Mouse (Mus musculus): Measurements from ENCODE around the gene Rpl34. TPM values are rescaled to one million over a fixed set of nuclear protein-coding genes. Genes with fewer than 3 reads are reported as not detected.

Gene Rpl34
- polyA plus RNA-seq, 1 experiment from 2014 or later = 626 TPM

- H3K9me3 ChIP-seq (replicated peaks; ENCODE audit: control insufficient read depth, low read length) = no peaks in the 10 kb centered on the region
Measured at GRCm38 (mm10) chr3:130737652-130738361, 7.6 kb upstream of the Rpl34 start.

GRCm38 (mm10) chr3:130736758-130737157 is 6.6 kb upstream of the Rpl34 start:
- Histone ChIP-seq H3K4me3 (ENCODE audit: low read depth, low read length) (no peak overlapping the region), H3K4me2 (no peak overlapping the region), H3K36me3 (ENCODE audit: control insufficient read depth, insufficient read depth, low read length) (no peaks in the 10 kb centered on the region), H3K27ac (ENCODE audit: low read depth, low read length) (no peak overlapping the region), H3K9me3 (replicated peaks; ENCODE audit: control insufficient read depth, low read length) (no peaks in the 10 kb centered on the region), H3K27me3 (ENCODE audit: control insufficient read depth, insufficient read depth, low read length) (no peaks in the 10 kb centered on the region), H3K4me1 (ENCODE audit: control insufficient read depth, insufficient read depth, low read length) (no peaks in the 10 kb centered on the region), H3K9ac (ENCODE audit: low read depth, low read length) (no peak overlapping the region)
- no peak for ATAC-seq (replicated peaks; ENCODE audit: insufficient number of reproducible peaks, low FRiP score, low TSS enrichment)
- 36% methylated on average over 4 of the region's 4 CpGs for WGBS (ENCODE audit: insufficient replicate concordance)

More at GRCm38 (mm10) chr3:130737652-130738361, 7.6 kb upstream of the Rpl34 start:
- H3K9ac ChIP-seq (ENCODE audit: low read depth, low read length) = no peak overlapping the region
- no peaks in the 10 kb centered on the region for H3K27me3 ChIP-seq (ENCODE audit: control insufficient read depth, insufficient read depth, low read length)
- no peaks in the 10 kb centered on the region for H3K36me3 ChIP-seq (ENCODE audit: control insufficient read depth, insufficient read depth, low read length)
- no peak for ATAC-seq (replicated peaks; ENCODE audit: insufficient number of reproducible peaks, low FRiP score, low TSS enrichment)
- H3K4me3 ChIP-seq (ENCODE audit: low read depth, low read length) = no peak overlapping the region
- 61% methylated on average over 21 of the region's 21 CpGs for WGBS (ENCODE audit: insufficient replicate concordance)
- H3K4me1 ChIP-seq (ENCODE audit: control insufficient read depth, insufficient read depth, low read length) = no peaks in the 10 kb centered on the region
- H3K27ac ChIP-seq (ENCODE audit: low read depth, low read length) = no peak overlapping the region
- no peak overlapping the region for H3K4me2 ChIP-seq

GRCm38 (mm10) chr3:130729472-130730188 is 568 bp downstream of the Rpl34 start:
- Histone ChIP-seq H3K27me3 (ENCODE audit: control insufficient read depth, insufficient read depth, low read length) (no peaks in the 10 kb centered on the region), H3K9ac (ENCODE audit: low read depth, low read length) (peak overlapping the region; percentile 99), H3K4me2 (peak overlapping the region; percentile 86), H3K4me3 (ENCODE audit: low read depth, low read length) (peak overlapping the region; percentile 98), H3K36me3 (ENCODE audit: control insufficient read depth, insufficient read depth, low read length) (peaks cover 24% of the 10 kb centered on the region), H3K9me3 (replicated peaks; ENCODE audit: control insufficient read depth, low read length) (no peaks in the 10 kb centered on the region), H3K4me1 (ENCODE audit: control insufficient read depth, insufficient read depth, low read length) (peaks cover 12% of the 10 kb centered on the region; the same call in 1 of the 2 replicates), H3K27ac (ENCODE audit: low read depth, low read length) (peak overlapping the region; percentile 84)
- peak; percentile 33 for ATAC-seq (replicated peaks; ENCODE audit: insufficient number of reproducible peaks, low FRiP score, low TSS enrichment)
- WGBS (ENCODE audit: insufficient replicate concordance) = under 1% methylated on average over 58 of the region's 58 CpGs

GRCm38 (mm10) chr3:130727676-130728075 is 2.5 kb downstream of the Rpl34 start:
- no peaks in the 10 kb centered on the region for H3K9me3 ChIP-seq (replicated peaks; ENCODE audit: control insufficient read depth, low read length)
- ATAC-seq (replicated peaks; ENCODE audit: insufficient number of reproducible peaks, low FRiP score, low TSS enrichment) = no peak
- 74% methylated on average over 4 of the region's 4 CpGs for WGBS (ENCODE audit: insufficient replicate concordance)
- no peak overlapping the region for H3K4me3 ChIP-seq (ENCODE audit: low read depth, low read length)
- no peaks in the 10 kb centered on the region for H3K27me3 ChIP-seq (ENCODE audit: control insufficient read depth, insufficient read depth, low read length)
- H3K4me1 ChIP-seq (ENCODE audit: control insufficient read depth, insufficient read depth, low read length) = peaks cover 12% of the 10 kb centered on the region; the same call in 1 of the 2 replicates
- no peak overlapping the region for H3K27ac ChIP-seq (ENCODE audit: low read depth, low read length)
- no peak overlapping the region for H3K4me2 ChIP-seq
- H3K9ac ChIP-seq (ENCODE audit: low read depth, low read length) = no peak overlapping the region
- peaks cover 24% of the 10 kb centered on the region for H3K36me3 ChIP-seq (ENCODE audit: control insufficient read depth, insufficient read depth, low read length)

GRCm38 (mm10) chr3:130727036-130727435 is 3.2 kb downstream of the Rpl34 start:
- Histone ChIP-seq H3K4me2 (no peak overlapping the region), H3K4me1 (ENCODE audit: control insufficient read depth, insufficient read depth, low read length) (peaks cover 12% of the 10 kb centered on the region; the same call in 1 of the 2 replicates), H3K4me3 (ENCODE audit: low read depth, low read length) (no peak overlapping the region), H3K36me3 (ENCODE audit: control insufficient read depth, insufficient read depth, low read length) (peaks cover 24% of the 10 kb centered on the region), H3K27me3 (ENCODE audit: control insufficient read depth, insufficient read depth, low read length) (no peaks in the 10 kb centered on the region), H3K27ac (ENCODE audit: low read depth, low read length) (no peak overlapping the region), H3K9ac (ENCODE audit: low read depth, low read length) (no peak overlapping the region), H3K9me3 (replicated peaks; ENCODE audit: control insufficient read depth, low read length) (no peaks in the 10 kb centered on the region)
- WGBS (ENCODE audit: insufficient replicate concordance) = 79% methylated on average over 1 of the region's 1 CpGs
- no peak for ATAC-seq (replicated peaks; ENCODE audit: insufficient number of reproducible peaks, low FRiP score, low TSS enrichment)

- 73% methylated on average over 2 of the region's 2 CpGs for WGBS (ENCODE audit: insufficient replicate concordance)
- no peak for ATAC-seq (replicated peaks; ENCODE audit: insufficient number of reproducible peaks, low FRiP score, low TSS enrichment)
Measured at GRCm38 (mm10) chr3:130725718-130726117, 4.5 kb downstream of the Rpl34 start.

GRCm38 (mm10) chr3:130722733-130723478 is 7.3 kb downstream of the Rpl34 start:
- Histone ChIP-seq H3K36me3 (ENCODE audit: control insufficient read depth, insufficient read depth, low read length) (peaks cover 18% of the 10 kb centered on the region), H3K4me1 (ENCODE audit: control insufficient read depth, insufficient read depth, low read length) (0 out of 2 replicates have a peak, but pooled peaks cover 2% of the 10 kb centered on the region), H3K27ac (ENCODE audit: low read depth, low read length) (no peak overlapping the region), H3K9me3 (replicated peaks; ENCODE audit: control insufficient read depth, low read length) (no peaks in the 10 kb centered on the region), H3K9ac (ENCODE audit: low read depth, low read length) (no peak overlapping the region), H3K4me2 (no peak overlapping the region), H3K4me3 (ENCODE audit: low read depth, low read length) (no peak overlapping the region), H3K27me3 (ENCODE audit: control insufficient read depth, insufficient read depth, low read length) (no peaks in the 10 kb centered on the region)
- 77% methylated on average over 11 of the region's 11 CpGs for WGBS (ENCODE audit: insufficient replicate concordance)
- ATAC-seq (replicated peaks; ENCODE audit: insufficient number of reproducible peaks, low FRiP score, low TSS enrichment) = no peak

More at GRCm38 (mm10) chr3:130725718-130726117, 4.5 kb downstream of the Rpl34 start:
- H3K4me2 ChIP-seq = no peak overlapping the region
- no peaks in the 10 kb centered on the region for H3K9me3 ChIP-seq (replicated peaks; ENCODE audit: control insufficient read depth, low read length)
- no peak overlapping the region for H3K4me3 ChIP-seq (ENCODE audit: low read depth, low read length)
- H3K27ac ChIP-seq (ENCODE audit: low read depth, low read length) = no peak overlapping the region
- peaks cover 24% of the 10 kb centered on the region for H3K36me3 ChIP-seq (ENCODE audit: control insufficient read depth, insufficient read depth, low read length)
- no peaks in the 10 kb centered on the region for H3K27me3 ChIP-seq (ENCODE audit: control insufficient read depth, insufficient read depth, low read length)
- peaks cover 12% of the 10 kb centered on the region; the same call in 1 of the 2 replicates for H3K4me1 ChIP-seq (ENCODE audit: control insufficient read depth, insufficient read depth, low read length)
- H3K9ac ChIP-seq (ENCODE audit: low read depth, low read length) = no peak overlapping the region

- Histone ChIP-seq H3K4me3 (ENCODE audit: low read depth, low read length) (no peak overlapping the region), H3K9ac (ENCODE audit: low read depth, low read length) (no peak overlapping the region), H3K27ac (ENCODE audit: low read depth, low read length) (no peak overlapping the region), H3K27me3 (ENCODE audit: control insufficient read depth, insufficient read depth, low read length) (no peaks in the 10 kb centered on the region), H3K4me1 (ENCODE audit: control insufficient read depth, insufficient read depth, low read length) (no peaks in the 10 kb centered on the region), H3K4me2 (no peak overlapping the region), H3K36me3 (ENCODE audit: control insufficient read depth, insufficient read depth, low read length) (no peaks in the 10 kb centered on the region), H3K9me3 (replicated peaks; ENCODE audit: control insufficient read depth, low read length) (no peaks in the 10 kb centered on the region)
- ATAC-seq (replicated peaks; ENCODE audit: insufficient number of reproducible peaks, low FRiP score, low TSS enrichment) = no peak
- 87% methylated on average over 4 of the region's 4 CpGs for WGBS (ENCODE audit: insufficient replicate concordance)
Measured at GRCm38 (mm10) chr3:130720225-130720624, 10.0 kb downstream of the Rpl34 start.

All from heart, embryonic 11.5 days (tissue).